Mouse (Mus musculus): Measurements from ENCODE around the gene Oaf. TPM values are rescaled to one million over a fixed set of nuclear protein-coding genes. Genes with fewer than 3 reads are reported as not detected.
A peak's percentile ranks its signal among the peaks of the same experiment; 100 is the strongest.

The Oaf gene
- polyA plus RNA-seq, 1 experiment from 2014 or later: 7.9 TPM

DNA sequence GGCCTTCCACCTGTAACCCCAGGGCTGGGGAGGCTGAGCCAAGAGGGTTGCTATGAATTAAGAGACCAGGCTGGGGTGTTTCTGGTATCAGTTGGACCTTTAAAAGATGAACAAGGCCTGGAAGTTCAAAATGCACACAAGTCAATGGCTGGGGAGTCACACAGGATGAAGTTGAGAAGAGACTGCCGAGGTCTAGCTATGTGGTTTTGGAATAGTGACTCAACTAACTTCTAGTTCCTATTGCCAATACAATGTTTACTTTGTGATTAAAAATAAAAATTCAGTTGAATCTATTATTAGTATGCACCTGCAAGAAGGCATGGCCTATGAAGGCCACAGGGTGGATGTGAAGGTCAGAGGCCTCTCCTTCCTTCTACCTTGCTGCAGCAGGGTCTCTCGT lies 12.1 kb upstream of the Oaf start:
- 99% methylated on average over 2 of the region's 2 CpGs for WGBS
- no peaks in the 10 kb centered on the region for H3K27me3 ChIP-seq (ENCODE audit: control insufficient read depth, insufficient read depth, low read length)
- DNase-seq (ENCODE audit: low spot score) (no peak), ATAC-seq (ENCODE audit: low FRiP score) (no peak)
- H3K36me3 ChIP-seq (replicated peaks; ENCODE audit: control insufficient read depth, insufficient read depth): no peaks in the 10 kb centered on the region
- H3K4me3 ChIP-seq (replicated peaks; ENCODE audit: low read length): no peak overlapping the region
- no peak overlapping the region for H3K4me2 ChIP-seq (replicated peaks)
- no peaks in the 10 kb centered on the region for H3K4me1 ChIP-seq (replicated peaks; ENCODE audit: control insufficient read depth, insufficient read depth, low read length)
- no peak overlapping the region for H3K9ac ChIP-seq
- H3K9me3 ChIP-seq (ENCODE audit: control insufficient read depth, low read length): no peaks in the 10 kb centered on the region
- H3K27ac ChIP-seq: no peak overlapping the region

DNA sequence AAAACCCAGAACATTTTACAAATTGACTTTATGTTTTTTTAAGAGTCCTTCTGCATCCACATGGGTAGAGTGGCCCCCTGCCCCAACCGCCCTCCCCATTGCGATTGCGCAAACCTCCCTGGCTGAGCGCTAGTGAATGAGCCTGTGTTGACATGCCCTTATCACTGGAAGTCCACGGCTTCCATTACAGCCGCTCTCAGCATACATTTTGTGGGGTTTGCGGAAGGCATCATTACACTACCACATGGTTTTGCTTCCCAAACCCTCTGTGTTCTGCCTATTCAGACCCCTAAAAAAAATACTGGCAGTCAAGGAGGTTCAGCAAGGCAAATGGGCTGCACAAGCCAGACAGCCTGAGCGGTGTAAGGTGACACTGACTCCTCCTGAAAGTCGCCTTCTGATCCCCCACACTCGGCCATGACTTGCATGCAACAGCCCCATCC lies 7.0 kb upstream of the Oaf start:
- Histone ChIP-seq H3K4me3 (replicated peaks; ENCODE audit: low read length) (no peak overlapping the region), H3K4me1 (replicated peaks; ENCODE audit: control insufficient read depth, insufficient read depth, low read length) (no peaks in the 10 kb centered on the region), H3K4me2 (replicated peaks) (no peak overlapping the region), H3K9ac (no peak overlapping the region), H3K9me3 (ENCODE audit: control insufficient read depth, low read length) (no peaks in the 10 kb centered on the region), H3K36me3 (replicated peaks; ENCODE audit: control insufficient read depth, insufficient read depth) (no peaks in the 10 kb centered on the region), H3K27ac (no peak overlapping the region), H3K27me3 (ENCODE audit: control insufficient read depth, insufficient read depth, low read length) (no peaks in the 10 kb centered on the region)
- ATAC-seq (ENCODE audit: low FRiP score): no peak
- DNase-seq (ENCODE audit: low spot score): no peak
- 54% methylated on average over 10 of the region's 10 CpGs for WGBS

DNA sequence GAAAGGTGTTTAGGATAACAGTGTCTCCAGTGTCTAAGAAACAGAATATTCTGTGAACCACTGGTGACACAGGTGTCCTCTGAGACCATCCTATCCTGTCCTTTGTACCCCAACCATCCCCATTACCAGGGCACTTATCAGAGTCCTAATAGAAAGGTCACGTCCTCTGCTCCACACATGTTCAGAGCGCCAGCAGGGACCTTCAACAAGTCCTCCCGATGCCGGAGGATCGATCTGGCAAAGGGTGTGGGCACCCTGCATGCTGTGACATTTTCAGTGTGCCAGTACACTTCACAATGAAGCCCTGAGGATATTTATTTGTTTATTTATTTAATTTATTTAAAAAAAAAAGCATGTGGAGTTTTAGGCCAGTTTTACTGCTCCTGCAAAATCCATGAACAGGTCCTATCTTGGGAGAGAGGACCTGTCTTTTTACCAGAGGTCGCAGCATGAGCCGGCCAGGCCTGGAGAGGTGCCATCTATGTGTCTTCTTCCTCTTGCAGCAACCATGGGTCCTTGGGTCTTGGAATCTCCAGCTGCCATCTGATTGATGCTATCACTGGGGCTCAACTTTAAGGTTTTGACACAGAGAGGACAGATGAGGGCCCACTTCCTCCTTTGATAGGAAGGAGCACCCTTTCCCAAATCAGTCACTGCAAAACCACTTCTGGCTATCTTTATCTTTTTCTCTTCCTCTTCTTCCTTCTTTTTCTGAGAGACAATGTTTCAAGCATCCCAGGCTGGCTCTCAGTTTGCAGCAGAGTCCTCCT lies 6.3 kb upstream of the Oaf start:
- Histone ChIP-seq H3K4me1 (replicated peaks; ENCODE audit: control insufficient read depth, insufficient read depth, low read length) (no peaks in the 10 kb centered on the region), H3K27me3 (ENCODE audit: control insufficient read depth, insufficient read depth, low read length) (no peaks in the 10 kb centered on the region), H3K36me3 (replicated peaks; ENCODE audit: control insufficient read depth, insufficient read depth) (no peaks in the 10 kb centered on the region), H3K4me2 (replicated peaks) (no peak overlapping the region), H3K9ac (no peak overlapping the region), H3K4me3 (replicated peaks; ENCODE audit: low read length) (no peak overlapping the region), H3K27ac (no peak overlapping the region), H3K9me3 (ENCODE audit: control insufficient read depth, low read length) (no peaks in the 10 kb centered on the region)
- 92% methylated on average over 7 of the region's 7 CpGs for WGBS
- ATAC-seq (ENCODE audit: low FRiP score) (no peak), DNase-seq (ENCODE audit: low spot score) (no peak)

DNA sequence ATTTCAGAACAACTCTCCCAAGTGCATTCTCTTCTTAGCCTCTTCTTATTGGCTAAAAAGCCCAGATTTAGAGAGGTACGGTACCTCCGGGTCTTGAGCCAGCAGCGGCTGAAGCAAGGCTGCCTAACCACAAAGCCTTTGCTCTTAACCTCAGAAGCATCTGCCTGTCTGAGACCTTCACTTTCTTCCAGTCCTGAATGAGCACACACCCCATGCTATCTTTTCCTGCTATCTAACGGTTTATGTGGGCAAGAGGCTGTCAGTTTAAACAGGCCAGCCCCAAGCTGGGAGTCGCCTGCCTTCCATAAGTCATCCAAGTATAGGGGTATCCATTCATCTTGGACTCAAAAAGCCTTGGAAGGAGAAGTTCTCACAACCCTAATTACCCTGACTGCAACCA lies 2.7 kb upstream of the Oaf start:
- Histone ChIP-seq H3K4me1 (replicated peaks; ENCODE audit: control insufficient read depth, insufficient read depth, low read length) (no peaks in the 10 kb centered on the region; the same call in 1 of the 2 replicates), H3K9me3 (ENCODE audit: control insufficient read depth, low read length) (no peaks in the 10 kb centered on the region), H3K9ac (no peak overlapping the region), H3K27ac (no peak overlapping the region), H3K27me3 (ENCODE audit: control insufficient read depth, insufficient read depth, low read length) (peaks cover 22% of the 10 kb centered on the region), H3K4me3 (replicated peaks; ENCODE audit: low read length) (no peak overlapping the region), H3K36me3 (replicated peaks; ENCODE audit: control insufficient read depth, insufficient read depth) (no peaks in the 10 kb centered on the region), H3K4me2 (replicated peaks) (no peak overlapping the region)
- ATAC-seq (ENCODE audit: low FRiP score) (no peak), DNase-seq (ENCODE audit: low spot score) (no peak)
- WGBS: 89% methylated on average over 5 of the region's 5 CpGs

DNA sequence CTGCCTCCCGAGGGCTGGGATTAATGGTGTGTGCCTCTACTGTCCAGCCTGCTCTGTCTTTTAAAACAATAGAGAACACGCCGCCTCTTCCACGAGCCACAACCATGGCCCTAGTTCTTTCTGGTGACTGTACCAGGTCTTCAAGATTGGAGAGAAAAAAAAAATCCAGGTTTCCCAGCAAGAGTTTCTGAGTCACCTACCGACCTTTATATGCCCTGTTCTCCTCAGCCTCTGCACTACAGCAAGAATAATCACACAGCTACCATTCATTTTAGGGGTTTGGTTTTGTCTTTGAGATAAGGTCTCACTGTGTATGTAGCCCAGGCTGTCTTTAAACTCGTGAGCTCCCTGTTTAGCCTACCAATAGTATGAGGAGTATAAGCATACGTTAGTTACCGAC lies 2.3 kb upstream of the Oaf start:
- DNase-seq (ENCODE audit: low spot score) (no peak), ATAC-seq (ENCODE audit: low FRiP score) (no peak)
- Histone ChIP-seq H3K4me3 (replicated peaks; ENCODE audit: low read length) (no peak overlapping the region), H3K9me3 (ENCODE audit: control insufficient read depth, low read length) (no peaks in the 10 kb centered on the region), H3K36me3 (replicated peaks; ENCODE audit: control insufficient read depth, insufficient read depth) (no peaks in the 10 kb centered on the region), H3K9ac (no peak overlapping the region), H3K4me1 (replicated peaks; ENCODE audit: control insufficient read depth, insufficient read depth, low read length) (no peaks in the 10 kb centered on the region; the same call in 1 of the 2 replicates), H3K27ac (no peak overlapping the region), H3K4me2 (replicated peaks) (no peak overlapping the region), H3K27me3 (ENCODE audit: control insufficient read depth, insufficient read depth, low read length) (peaks cover 25% of the 10 kb centered on the region)
- WGBS: 88% methylated on average over 8 of the region's 8 CpGs

DNA sequence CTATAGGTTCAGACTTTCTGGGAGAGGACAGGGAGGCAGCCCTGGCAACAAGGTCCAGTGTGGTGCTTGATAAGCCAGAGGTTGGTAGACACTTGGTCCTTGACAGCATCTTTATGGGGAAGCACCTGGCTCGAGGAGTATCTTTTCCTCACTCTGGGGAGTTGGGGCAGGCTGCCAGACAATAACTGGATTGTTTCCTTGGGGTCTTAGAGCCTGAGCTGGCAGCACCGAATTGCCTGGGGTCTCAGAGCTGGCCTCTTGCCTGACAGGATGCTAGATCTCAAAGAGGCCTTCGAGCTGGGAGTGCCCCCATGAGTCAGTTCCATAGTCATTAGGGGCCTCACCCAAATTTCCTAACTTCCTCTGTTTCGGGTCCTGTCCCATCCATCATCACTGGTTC lies 1.6 kb upstream of the Oaf start:
- H3K36me3 ChIP-seq (replicated peaks; ENCODE audit: control insufficient read depth, insufficient read depth): no peaks in the 10 kb centered on the region
- peaks cover 29% of the 10 kb centered on the region for H3K27me3 ChIP-seq (ENCODE audit: control insufficient read depth, insufficient read depth, low read length)
- no peak overlapping the region for H3K27ac ChIP-seq
- H3K9ac ChIP-seq: no peak overlapping the region
- H3K9me3 ChIP-seq (ENCODE audit: control insufficient read depth, low read length): no peaks in the 10 kb centered on the region
- H3K4me2 ChIP-seq (replicated peaks): no peak overlapping the region
- H3K4me3 ChIP-seq (replicated peaks; ENCODE audit: low read length): no peak overlapping the region
- no peaks in the 10 kb centered on the region; the same call in 1 of the 2 replicates for H3K4me1 ChIP-seq (replicated peaks; ENCODE audit: control insufficient read depth, insufficient read depth, low read length)
- WGBS: 48% methylated on average over 4 of the region's 4 CpGs
- DNase-seq (ENCODE audit: low spot score) (no peak), ATAC-seq (ENCODE audit: low FRiP score) (no peak)

DNA sequence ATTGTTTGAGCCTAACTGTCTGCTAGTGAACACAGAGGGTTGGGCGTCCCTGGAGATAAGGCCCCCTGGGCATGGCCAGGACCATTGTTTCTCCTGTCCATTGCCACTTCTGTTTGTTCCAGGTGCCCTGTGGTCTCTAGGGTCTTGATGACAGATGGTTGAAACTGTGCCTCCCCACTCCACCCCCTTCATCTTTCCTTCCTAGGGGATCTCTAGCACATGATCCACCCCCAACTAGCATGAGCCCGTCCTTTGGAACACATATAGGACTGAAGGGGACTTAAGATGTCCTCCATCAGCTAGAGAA lies 836 bp upstream of the Oaf start:
- ATAC-seq (ENCODE audit: low FRiP score) (no peak), DNase-seq (ENCODE audit: low spot score) (no peak)
- Histone ChIP-seq H3K36me3 (replicated peaks; ENCODE audit: control insufficient read depth, insufficient read depth) (no peaks in the 10 kb centered on the region), H3K27ac (no peak overlapping the region), H3K4me3 (replicated peaks; ENCODE audit: low read length) (no peak overlapping the region), H3K9ac (peak overlapping the region; percentile 28; the same call in 1 of the 2 replicates), H3K9me3 (ENCODE audit: control insufficient read depth, low read length) (no peaks in the 10 kb centered on the region), H3K4me1 (replicated peaks; ENCODE audit: control insufficient read depth, insufficient read depth, low read length) (no peaks in the 10 kb centered on the region; the same call in 1 of the 2 replicates), H3K4me2 (replicated peaks) (no peak overlapping the region), H3K27me3 (ENCODE audit: control insufficient read depth, insufficient read depth, low read length) (peaks cover 29% of the 10 kb centered on the region)
- WGBS: 58% methylated on average over 2 of the region's 2 CpGs

DNA sequence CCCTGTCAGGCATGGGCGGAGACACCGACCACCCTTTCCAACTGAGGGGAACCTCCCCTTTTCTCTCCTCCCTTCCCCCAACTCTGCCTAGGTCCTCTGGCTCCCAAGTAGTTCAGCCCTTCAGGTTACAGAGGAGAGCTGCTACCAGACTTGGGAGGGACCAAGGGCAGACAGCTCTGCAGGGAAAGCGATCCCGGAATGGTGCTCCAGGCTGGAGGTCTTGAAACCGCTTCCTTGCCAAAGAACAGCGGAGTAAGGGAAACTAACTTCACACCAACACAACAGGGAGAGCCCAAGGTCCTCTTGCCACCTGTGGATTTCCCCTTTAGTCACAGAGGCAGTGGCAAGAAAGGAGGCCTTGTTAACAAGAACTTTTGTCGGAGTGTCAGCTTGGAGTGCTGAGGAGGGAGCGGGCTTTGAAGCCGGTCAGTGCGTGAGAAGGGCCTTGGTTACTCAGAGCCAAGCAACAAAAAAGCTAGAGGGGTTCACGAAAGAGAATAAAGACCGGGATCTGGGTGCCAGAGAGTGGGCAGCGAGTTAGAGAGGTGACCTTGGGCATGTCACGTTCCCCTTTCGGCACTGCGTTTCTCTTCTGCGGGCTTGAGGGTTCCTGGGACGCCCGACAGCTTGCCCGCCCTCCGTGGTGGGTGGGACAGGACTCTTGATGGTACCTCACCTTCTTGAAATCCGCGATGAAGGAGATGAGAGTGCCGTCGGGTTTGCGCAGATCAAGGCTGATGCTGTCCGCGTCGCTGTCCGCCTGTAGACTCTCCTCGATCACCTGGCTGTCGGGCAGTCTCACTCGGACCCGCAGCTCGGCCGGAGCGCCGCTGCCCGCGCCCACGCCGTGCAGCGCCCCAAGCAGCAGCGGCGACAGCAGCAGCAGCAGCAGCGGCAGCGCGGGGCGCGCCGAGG lies 823 bp downstream of the Oaf start:
- Histone ChIP-seq H3K27me3 (ENCODE audit: control insufficient read depth, insufficient read depth, low read length) (peaks cover 29% of the 10 kb centered on the region), H3K27ac (no peak overlapping the region), H3K4me2 (replicated peaks) (peak overlapping the region; percentile 57), H3K9me3 (ENCODE audit: control insufficient read depth, low read length) (no peaks in the 10 kb centered on the region), H3K36me3 (replicated peaks; ENCODE audit: control insufficient read depth, insufficient read depth) (no peaks in the 10 kb centered on the region), H3K4me1 (replicated peaks; ENCODE audit: control insufficient read depth, insufficient read depth, low read length) (no peaks in the 10 kb centered on the region; the same call in 1 of the 2 replicates), H3K4me3 (replicated peaks; ENCODE audit: low read length) (peak overlapping the region; percentile 46), H3K9ac (peak overlapping the region; percentile 28; the same call in 1 of the 2 replicates)
- no peak for DNase-seq (ENCODE audit: low spot score)
- WGBS: 2% methylated on average over 51 of the region's 51 CpGs
- no peak for ATAC-seq (ENCODE audit: low FRiP score)

DNA sequence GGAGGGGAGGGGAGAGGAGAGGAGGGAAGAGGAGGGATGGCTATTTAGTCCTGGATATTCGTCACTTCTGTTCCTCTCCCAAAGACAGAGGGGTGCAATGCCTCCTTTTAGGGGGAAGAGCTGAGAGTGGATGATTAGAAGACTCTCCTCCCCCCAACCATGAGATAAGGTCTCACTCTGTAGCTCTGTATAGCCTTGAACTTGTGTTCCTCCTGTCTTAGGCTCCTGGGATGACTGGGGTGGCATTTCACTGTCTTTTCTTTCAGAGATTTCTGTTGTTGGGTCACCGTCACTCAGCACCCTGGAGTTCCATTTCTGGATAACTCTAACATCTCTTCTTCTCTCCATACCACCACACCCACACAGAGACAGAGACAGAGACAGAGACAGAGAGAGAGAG lies 1.5 kb downstream of the Oaf start:
- ATAC-seq (ENCODE audit: low FRiP score): no peak

More for the DNA sequence above, 1.5 kb downstream of the Oaf start:
- peaks cover 29% of the 10 kb centered on the region for H3K27me3 ChIP-seq (ENCODE audit: control insufficient read depth, insufficient read depth, low read length)
- no peaks in the 10 kb centered on the region; the same call in 1 of the 2 replicates for H3K4me1 ChIP-seq (replicated peaks; ENCODE audit: control insufficient read depth, insufficient read depth, low read length)
- no peak overlapping the region for H3K4me3 ChIP-seq (replicated peaks; ENCODE audit: low read length)
- H3K9me3 ChIP-seq (ENCODE audit: control insufficient read depth, low read length): no peaks in the 10 kb centered on the region
- peak overlapping the region; percentile 57 for H3K4me2 ChIP-seq (replicated peaks)
- DNase-seq (ENCODE audit: low spot score): no peak
- H3K36me3 ChIP-seq (replicated peaks; ENCODE audit: control insufficient read depth, insufficient read depth): no peaks in the 10 kb centered on the region
- no peak overlapping the region for H3K27ac ChIP-seq
- 57% methylated on average over 2 of the region's 2 CpGs for WGBS
- H3K9ac ChIP-seq: no peak overlapping the region

Data from hindbrain, embryonic 14.5 days (tissue).